ENCODE assay signal across 8 mouse cellular contexts in the genomic region with DNA sequence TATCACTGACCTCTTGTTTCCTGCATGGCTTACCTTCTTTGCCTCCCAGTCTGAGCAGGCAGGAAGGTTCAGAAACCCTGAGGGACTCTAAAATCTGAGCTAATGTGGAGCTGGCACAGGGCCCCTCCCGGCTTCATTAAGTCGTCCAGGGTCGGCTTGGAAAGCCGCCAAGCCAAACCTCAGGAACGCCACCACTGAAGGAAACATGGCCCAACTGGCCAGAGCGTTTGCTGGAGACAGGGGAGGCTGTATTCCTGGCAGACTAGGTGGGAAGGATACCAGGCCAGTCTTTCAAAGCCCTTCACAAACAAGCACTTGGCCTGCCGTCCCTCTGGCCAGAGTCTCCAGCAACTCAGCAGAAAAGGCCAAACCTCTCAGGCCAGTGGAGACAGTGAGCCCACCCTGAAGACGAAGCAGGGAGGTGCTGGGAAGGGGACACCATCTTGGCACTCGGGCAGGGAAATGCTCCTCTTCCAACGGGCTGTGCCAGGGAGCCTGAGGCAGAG. TPM values are rescaled to one million over a fixed set of nuclear protein-coding genes. Genes with fewer than 3 reads are reported as not detected.
DNase-seq lines count a peak whose midpoint lies in the region; ATAC-seq and TF ChIP-seq lines count a peak whose summit lies in the region.

No protein-coding gene starts in this region.

- TF ChIP-seq POLR2A in kidney, adult 2 months (IDR thresholded peaks at IDR 0.05; ENCODE audit: low read depth, low read length) = no peak

- H3K4me3 ChIP-seq in kidney, adult 2 months (ENCODE audit: insufficient read depth, low read depth, low read length) = no peak overlapping the region

- 0 out of 2 replicates have a peak, but pooled peaks cover 4% of the 10 kb centered on the region for H3K4me1 ChIP-seq in kidney, adult 2 months (ENCODE audit: control insufficient read depth, insufficient read depth, low read length)

- no peaks in the 10 kb centered on the region for H3K36me3 ChIP-seq in kidney, adult 2 months (ENCODE audit: control insufficient read depth, insufficient read depth, low read length)

- TF ChIP-seq CTCF in kidney, adult 2 months (conservative IDR thresholded peaks at IDR 0.05; ENCODE audit: insufficient read depth, insufficient read length, low read depth, low read length) = no peak

- H3K27ac ChIP-seq in kidney, adult 2 months (ENCODE audit: insufficient read depth, low read depth, low read length) = no peak overlapping the region

- peak; percentile 46 for DNase-seq in kidney, adult 2 months
- DNase-seq in kidney, adult 8-10 months = no peak
- DNase-seq in MN1 (ENCODE audit: low spot score) = peak; percentile 87
- peak; percentile 38 for DNase-seq in adrenal gland, postnatal 25 days
- peak; percentile 75 for DNase-seq in kidney, postnatal 10 days
- DNase-seq in retina, embryonic 14.5 days (ENCODE audit: low spot score) = no peak

- H3K27me3 ChIP-seq in kidney, adult 2 months (replicated peaks; ENCODE audit: control insufficient read depth, insufficient read depth, low read length) = no peaks in the 10 kb centered on the region

- WGBS in kidney, adult 2 months = 41% methylated on average over 10 of the region's 10 CpGs

- ATAC-seq in granulocyte monocyte progenitor cell, adult 5-6 weeks (replicated peaks; ENCODE audit: poor library complexity, severe bottlenecking) = no peak
- no peak for ATAC-seq in megakaryocyte, adult 5-6 weeks (ENCODE audit: poor library complexity, severe bottlenecking)

RNA-seq across cellular contexts. Expression of gene Kcnb1, which starts 27.4 kb away (rescaled TPM):
- 2.9 and 4.0 TPM in 2 replicates for polyA plus RNA-seq in kidney, adult 2 months (2012; rRNA removed)
- 10.8 and 14.5 TPM in 2 replicates for total RNA-seq in adrenal gland, postnatal 25 days (2021)
- total RNA-seq in granulocyte monocyte progenitor cell, adult 5-6 weeks (2014; fragmentation: Nextera tagmentation) = 1.3 TPM in 1 of 2 replicates, not detected in the other
- total RNA-seq in granulocyte monocyte progenitor cell, adult 5-6 weeks (2017) = 0.39 and 1.7 TPM in 2 replicates
- total RNA-seq in megakaryocyte, adult 5-6 weeks (2015) = 0.07 and 1.6 TPM in 2 replicates
- total RNA-seq in megakaryocyte, adult 5-6 weeks (2017) = 0.07 and 0.49 TPM in 2 replicates

Comparison
In these comparisons a context has a peak if more than half of its experiments do, and no peak if none do; other contexts are left out.
1. DNase-seq: peak in kidney, adult 2 months (single experiment), MN1 (single experiment), adrenal gland, postnatal 25 days (single experiment) and kidney, postnatal 10 days (single experiment); none in kidney, adult 8-10 months (0 of 2) and retina, embryonic 14.5 days (single experiment).